Mouse (Mus musculus): ENCODE measurements around the gene Gm20721.
A peak's percentile ranks its signal among the peaks of the same experiment; 100 is the strongest.
"Not testable (repeated sequence)": the region's sequence is repeated elsewhere in the genome, so short reads cannot be mapped to it uniquely, and the experiment has no call there.

The Gm20721 gene

GRCm38 (mm10) chr2:174346612-174346998 lies at the start of gene Gm20721:
TSS of gene Gm20721 (minus strand) at chr2:174346712.
- no peak for DNase-seq (ENCODE audit: low spot score in 2 of 2)

DNA sequence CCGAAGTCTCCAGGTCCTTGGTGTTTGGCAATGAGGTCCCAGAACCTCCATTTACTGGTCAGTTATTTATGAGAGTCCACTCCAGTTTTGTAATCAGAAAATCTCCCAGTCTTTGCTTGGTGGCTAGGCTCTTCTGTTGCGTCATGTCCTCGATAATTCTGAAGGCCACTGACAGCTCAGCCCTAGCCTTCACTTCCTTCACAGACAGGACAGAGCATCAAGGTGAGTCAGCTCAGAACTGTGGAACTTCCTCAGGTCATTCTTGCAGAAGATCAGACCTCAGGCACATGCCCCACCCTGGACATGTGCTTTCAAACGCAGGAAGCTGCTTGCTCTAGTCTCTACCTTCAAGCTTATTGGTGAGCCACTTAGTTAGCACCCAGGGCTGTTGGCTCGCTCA lies 46.9 kb upstream of the Gm20721 start:
- no peak for DNase-seq (ENCODE audit: low spot score in 2 of 2)

GRCm38 (mm10) chr2:174392554-174392953 lies 46.0 kb upstream of the Gm20721 start:
- no peak for DNase-seq (ENCODE audit: low spot score in 2 of 2)

- DNase-seq (ENCODE audit: low spot score in 2 of 2): no peak
These were observed 45.4 kb upstream of the Gm20721 start for GRCm38 (mm10) chr2:174391936-174392335.

- no peak for DNase-seq (ENCODE audit: low spot score in 2 of 2)
These were observed 34.5 kb upstream of the Gm20721 start for GRCm38 (mm10) chr2:174381021-174381420.

GRCm38 (mm10) chr2:174366571-174366970 lies 20.1 kb upstream of the Gm20721 start:
- DNase-seq (ENCODE audit: low spot score in 2 of 2): no peak

DNA sequence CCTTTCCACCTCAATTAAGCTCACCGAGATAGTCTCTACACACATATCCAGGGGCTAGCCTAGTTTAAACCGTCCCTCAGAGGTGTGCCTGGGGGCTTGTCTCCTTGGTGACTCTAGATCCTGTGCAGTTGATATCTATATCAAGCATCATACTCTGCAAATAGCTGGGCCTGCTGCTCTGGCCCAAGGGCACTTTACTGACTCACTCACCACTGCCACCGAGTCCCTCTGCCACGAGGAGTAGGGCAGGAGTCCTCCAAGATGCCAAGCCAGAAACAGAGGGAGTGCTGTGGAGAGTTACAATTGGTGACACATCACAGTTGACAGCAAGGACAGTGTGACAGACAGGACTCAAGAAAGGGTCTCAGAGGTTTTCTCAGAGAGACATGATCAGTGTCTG lies 13.1 kb upstream of the Gm20721 start:
- DNase-seq (ENCODE audit: low spot score in 2 of 2): no peak

DNA sequence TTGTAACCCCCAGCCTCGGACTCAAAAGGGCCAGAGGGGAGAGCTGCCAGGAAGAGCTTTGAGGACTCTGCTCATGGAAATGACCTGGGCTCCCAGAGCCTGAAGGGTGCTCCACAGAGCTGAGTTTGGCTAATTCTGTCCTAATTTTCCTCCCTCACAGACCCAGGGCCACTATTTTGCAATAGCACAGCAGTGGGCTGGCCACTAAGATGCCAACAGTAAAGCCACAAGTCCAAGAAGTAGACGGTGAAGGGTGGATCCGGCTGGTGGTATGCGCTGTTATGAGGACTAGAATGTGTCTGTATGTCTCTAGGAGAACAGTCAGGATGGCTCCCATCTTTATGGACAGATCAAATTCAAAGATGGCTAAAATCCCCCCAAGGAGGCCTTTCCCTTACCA lies 12.0 kb upstream of the Gm20721 start:
- DNase-seq (ENCODE audit: low spot score in 2 of 2): no peak

DNA sequence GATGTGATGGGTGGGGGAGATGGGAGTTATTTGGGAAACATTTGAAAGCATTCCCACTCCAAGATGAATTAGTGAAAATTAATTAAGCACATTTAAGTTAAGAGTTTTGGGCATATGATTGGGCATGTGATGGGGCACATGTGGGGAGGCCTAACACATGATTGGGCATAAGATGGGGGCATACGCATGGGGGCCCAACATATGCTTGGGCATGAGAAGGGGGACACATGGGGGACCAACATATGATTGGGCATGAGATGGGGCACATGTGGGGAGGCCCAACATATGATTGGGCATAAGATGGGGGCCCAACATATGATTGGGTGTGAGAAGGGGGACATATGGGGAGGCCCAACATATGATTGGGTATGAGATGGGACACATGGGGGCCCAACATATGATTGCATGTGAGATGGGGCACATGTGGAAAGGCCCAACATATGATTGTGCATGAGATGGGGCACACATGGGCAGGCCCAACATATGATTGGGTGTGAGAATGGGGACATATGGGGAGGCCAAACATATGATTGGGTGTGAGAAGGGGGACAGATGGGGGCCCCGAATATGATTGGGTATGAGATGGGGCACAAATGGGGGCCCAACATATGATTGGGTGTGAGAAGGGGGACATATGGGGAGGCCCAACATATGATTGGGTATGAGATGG lies 622 bp upstream of the Gm20721 start:
- DNase-seq (ENCODE audit: low spot score in 2 of 2): not testable (repeated sequence)

DNA sequence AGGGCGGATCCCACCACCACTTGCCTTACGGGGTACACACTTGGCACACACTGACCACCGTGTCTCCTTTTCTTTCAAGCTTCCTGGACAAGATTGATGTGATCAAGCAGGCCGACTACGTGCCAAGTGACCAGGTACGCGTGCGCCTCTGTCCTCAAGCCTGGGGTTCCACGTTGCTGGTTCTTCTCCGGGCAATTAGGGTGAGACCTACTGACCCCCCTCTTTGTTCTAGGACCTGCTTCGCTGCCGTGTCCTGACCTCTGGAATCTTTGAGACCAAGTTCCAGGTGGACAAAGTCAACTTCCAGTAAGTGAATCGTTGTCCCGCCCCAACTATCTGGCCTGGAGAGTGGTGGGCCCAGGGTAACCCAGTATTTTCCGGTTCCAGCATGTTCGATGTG lies 1.5 kb downstream of the Gm20721 start:
- no peak for DNase-seq (ENCODE audit: low spot score in 2 of 2)

- DNase-seq (ENCODE audit: low spot score in 2 of 2): peak in 1 of 2 experiments; percentile 68
These were observed 2.4 kb downstream of the Gm20721 start for GRCm38 (mm10) chr2:174344003-174344655.

DNA sequence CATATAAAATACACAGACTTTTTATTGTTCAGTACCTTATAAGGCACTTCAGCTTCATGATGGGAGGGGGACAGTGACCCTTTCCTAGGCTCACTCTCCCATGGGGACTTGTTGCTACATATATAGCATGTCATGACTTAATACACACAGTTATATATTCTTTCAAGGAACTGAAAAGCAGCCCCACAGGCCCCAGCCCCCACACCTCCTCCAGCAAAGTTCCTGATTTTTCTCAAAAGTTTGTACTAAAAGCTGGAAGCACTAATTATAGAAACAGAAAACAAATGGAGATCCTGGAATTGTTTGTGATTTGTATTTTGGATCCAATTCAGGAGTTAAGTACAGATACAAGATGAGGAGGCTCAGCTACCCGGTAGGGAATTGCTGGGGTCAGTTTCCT lies 2.9 kb downstream of the Gm20721 start:
- DNase-seq (ENCODE audit: low spot score in 2 of 2): no peak

DNA sequence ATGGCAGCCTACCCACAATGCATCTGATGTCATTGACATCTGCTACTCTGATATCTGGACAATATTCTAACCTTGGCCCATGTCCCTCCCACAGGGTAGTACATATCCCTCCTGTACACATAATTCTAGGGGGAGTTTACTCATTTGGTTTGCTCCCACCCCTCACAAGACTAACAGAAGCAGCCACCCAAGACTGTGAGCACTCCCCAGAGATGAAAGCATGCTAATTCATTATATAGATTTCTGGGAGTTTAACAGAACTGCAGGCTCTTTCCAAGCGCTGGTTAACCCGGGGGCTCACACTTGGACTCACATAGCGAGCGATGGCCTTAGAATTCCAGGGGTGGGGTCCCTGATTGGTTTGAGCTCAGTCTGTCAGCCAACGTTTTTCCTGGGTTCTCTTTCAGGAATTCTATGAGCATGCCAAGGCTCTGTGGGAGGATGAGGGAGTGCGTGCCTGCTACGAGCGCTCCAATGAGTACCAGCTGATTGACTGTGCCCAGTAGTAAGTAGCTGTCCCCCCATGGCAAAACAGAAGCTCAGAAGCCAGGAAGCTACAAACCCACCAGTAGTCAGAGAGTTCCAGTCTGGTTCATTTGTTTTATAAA lies 3.6 kb downstream of the Gm20721 start:
- no peak for DNase-seq (ENCODE audit: low spot score in 2 of 2)

DNA sequence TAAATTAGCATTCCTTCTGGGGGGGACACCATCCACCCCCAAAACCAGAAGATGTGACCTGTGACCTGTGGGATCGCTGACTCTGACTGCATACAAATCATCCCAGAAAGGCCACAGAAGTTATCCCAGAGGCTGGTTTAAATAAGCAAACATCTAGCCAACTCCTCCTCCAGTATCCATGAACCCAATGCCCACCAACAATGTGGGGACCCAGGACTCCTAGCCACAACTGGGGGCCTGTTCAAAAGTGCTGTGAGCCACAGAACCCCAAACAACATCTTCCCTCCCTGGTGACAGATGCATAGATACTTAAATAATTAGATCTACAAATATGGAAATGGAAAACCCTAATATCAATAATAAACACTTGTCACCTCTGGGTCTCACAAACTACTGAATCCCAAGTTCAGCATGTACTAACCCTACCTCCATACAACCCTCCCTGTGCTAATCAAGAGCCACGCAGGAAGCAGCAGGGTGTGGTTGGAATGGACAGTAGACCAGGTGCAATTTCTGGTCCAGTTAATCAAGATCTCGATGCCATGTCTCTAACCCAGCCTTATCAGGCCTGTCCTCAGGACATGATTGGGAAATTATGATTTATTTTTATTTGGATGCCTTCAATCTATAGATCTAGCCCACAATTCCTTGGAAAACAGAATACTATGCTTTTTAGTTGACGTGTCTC lies 5.5 kb downstream of the Gm20721 start:
- DNase-seq (ENCODE audit: low spot score in 2 of 2): no peak

- no peak for DNase-seq (ENCODE audit: low spot score in 2 of 2)
These were observed 6.2 kb downstream of the Gm20721 start for GRCm38 (mm10) chr2:174340229-174340892.

DNA sequence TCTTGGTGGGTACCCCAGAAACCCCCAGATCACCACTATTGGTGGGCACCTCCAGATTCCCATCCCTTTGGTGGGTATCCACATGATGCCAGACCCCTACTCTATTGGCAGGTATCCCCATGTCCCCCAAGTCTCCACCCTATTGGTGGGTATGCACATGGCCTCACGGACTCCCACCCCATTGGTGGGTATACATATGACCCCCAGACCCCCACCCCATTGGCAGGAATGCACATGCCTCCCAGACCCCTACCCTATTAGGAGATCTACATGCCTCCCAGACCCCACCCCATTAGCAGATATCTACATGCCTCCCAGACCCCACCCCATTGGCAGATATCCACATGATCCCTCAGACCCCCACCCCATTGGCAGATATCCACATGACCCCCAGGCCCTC lies 6.8 kb downstream of the Gm20721 start:
- DNase-seq (ENCODE audit: low spot score in 2 of 2): no peak

- no peak for DNase-seq (ENCODE audit: low spot score in 2 of 2)
These were observed 9.2 kb downstream of the Gm20721 start for GRCm38 (mm10) chr2:174337275-174337674.

GRCm38 (mm10) chr2:174334415-174334814 lies 12.1 kb downstream of the Gm20721 start:
- no peak for DNase-seq (ENCODE audit: low spot score in 2 of 2)

- no peak for DNase-seq (ENCODE audit: low spot score in 2 of 2)
These were observed 13.1 kb downstream of the Gm20721 start for GRCm38 (mm10) chr2:174333239-174333890.

GRCm38 (mm10) chr2:174331282-174332030 lies 15.1 kb downstream of the Gm20721 start:
- DNase-seq (ENCODE audit: low spot score in 2 of 2): no peak
